Mouse (Mus musculus): ENCODE results near the gene Robo2. TPM values are rescaled to one million over a fixed set of nuclear protein-coding genes. Genes with fewer than 3 reads are reported as not detected.

Robo2 gene
- 0.14 and 0.30 TPM in 2 replicates for polyA plus RNA-seq (2012; ENCODE audit: low replicate concordance)

GRCm38 (mm10) chr16:74411481-74412251 lies at the start of gene Robo2:
Robo2 (minus strand) TSS chr16:74411825.

Measured in leukemia stem cell, adult 10-12 weeks (primary cell).